Mouse (Mus musculus) left cerebral cortex, postnatal 10 days (tissue): ENCODE measurements at regions not wholly inside any gene's neighbourhood (a gene's known extent, or its start where the extent isn't known, plus 50 kb on each side); places are given as distances from the start of the nearest gene placed in this dataset.

Experiments
- DNase-seq, 2 experiments: peaks; one replicate each; pipeline ENCODE4 v3.0.0; 2021 to 2022; ENCODE audit warnings: low spot score in 2 of 2, mixed read lengths in 1 of 2; ENCODE audit errors: extremely low spot score in 1 of 2
- intact Hi-C: fragments of 180-260 bp; cut with DNase I; formaldehyde crosslinking; loops from one replicate; pipeline ENCODE4 v1.15.1; 2025

DNA sequence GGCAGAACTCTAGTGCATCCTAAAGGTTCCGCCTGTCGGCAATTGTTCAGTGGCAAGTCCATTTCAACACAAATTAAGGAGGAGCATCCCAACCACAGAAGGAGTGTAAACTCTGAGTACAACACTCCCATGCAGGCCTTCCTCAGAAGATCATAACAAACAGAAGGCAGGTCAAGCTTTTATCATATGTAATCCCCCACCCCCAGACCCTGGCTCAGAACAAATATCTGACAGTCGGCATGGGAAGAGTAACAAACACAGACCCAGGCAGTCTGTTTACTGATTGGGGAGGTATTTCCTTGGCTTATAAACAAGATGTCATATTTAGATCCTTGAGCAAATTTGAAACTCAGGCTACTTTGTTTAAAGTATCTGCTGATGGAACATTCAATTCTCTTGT is 174.9 kb upstream of the Rnaseh2b start:
- intact Hi-C loops = no loop called here
- DNase-seq = no peak

GRCm38 (mm10) chr14:62118542-62118953 is 173.8 kb upstream of the Rnaseh2b start:
- DNase-seq = peak in 1 of 2 experiments; percentile 64
- intact Hi-C loops = no loop called here

- no peak for DNase-seq
- intact Hi-C loops = no loop called here
Observed at GRCm38 (mm10) chr14:62128918-62129317, 163.5 kb upstream of the Rnaseh2b start.

- DNase-seq = no peak
- intact Hi-C loops = no loop called here
Observed at GRCm38 (mm10) chr14:62132353-62132816, 160.0 kb upstream of the Rnaseh2b start.

DNA sequence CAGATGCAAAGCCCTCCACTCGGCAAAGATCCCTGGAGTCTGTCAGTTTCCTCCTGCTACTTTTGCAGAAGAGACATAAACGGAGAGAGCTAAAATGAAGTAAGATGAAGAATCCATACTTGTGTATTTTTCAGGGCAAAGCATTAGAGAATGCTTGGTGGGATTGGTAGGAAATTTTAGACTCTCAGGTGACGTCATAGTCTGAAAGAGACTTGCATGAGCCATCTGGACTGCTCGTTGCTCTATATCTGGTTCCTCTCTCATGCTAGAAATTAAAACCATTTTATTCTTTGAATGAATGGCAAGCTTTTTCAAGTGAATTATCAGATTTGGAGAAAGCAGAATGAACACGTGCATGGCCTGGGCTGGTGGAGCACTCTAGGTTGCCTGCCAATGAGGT is 154.4 kb upstream of the Rnaseh2b start:
- intact Hi-C loops = no loop called here
- peak in 1 of 2 experiments; percentile 37 for DNase-seq

DNA sequence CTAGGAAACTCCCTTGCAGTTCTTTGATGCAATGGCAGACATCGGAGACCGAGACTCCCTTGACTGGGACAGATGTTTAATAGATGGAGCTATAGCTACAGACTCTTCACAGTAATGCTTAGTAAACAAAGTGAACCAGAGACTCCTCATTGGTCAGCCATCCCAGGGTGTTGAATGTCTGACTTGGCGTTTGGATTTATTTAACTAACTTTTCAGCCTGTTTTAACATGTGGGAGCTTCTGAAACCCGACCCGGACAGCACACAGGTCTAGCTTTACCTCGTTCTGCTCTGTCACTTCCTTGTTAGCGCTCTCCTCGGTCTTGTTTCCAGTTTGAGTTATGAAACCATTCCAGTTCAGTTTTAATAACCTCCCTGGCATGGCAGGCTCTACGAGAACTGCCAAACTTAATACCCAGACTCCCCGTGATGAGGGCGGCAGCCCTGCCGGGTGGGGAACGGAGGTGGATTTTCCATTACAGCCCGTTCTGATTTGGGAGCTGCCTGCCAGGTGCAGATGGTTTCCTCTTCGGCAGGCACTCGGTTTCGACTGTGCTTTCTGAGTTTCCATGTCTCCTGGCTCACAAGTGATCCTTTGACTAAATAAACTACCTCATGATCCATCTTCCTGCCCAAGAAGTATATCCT is 147.9 kb upstream of the Rnaseh2b start:
- peak in 1 of 2 experiments; percentile 25 for DNase-seq
- intact Hi-C loops = no loop called here

- intact Hi-C loops = no loop called here
- DNase-seq = no peak
Observed at GRCm38 (mm10) chr14:62157038-62157716, 135.2 kb upstream of the Rnaseh2b start.

- DNase-seq = no peak
- intact Hi-C loops = no loop called here
Observed at GRCm38 (mm10) chr14:62159690-62160089, 132.7 kb upstream of the Rnaseh2b start.

GRCm38 (mm10) chr14:62163120-62163796 is 129.1 kb upstream of the Rnaseh2b start:
- intact Hi-C loops = no loop called here
- DNase-seq = peak in 1 of 2 experiments; percentile 35

DNA sequence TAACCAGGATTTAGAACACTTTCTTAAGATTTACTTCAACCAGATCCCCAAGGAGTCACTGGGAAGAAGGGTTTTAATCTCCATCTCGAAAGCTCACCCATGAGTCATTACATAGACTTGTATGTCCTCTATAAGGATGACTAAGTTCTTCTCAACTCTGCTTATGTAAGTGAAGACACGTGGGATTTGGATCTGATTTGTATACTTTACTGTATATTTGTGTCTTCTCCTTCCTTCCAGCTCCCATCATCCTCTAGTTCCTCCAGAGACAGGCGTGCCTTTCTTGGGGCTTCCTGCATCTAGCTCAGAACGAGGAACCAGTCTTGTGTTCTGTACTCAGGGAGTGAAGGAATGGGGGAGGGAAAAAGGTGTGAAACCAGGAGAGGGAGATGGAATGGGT is 127.5 kb upstream of the Rnaseh2b start:
- intact Hi-C loops = no loop called here
- DNase-seq = no peak

GRCm38 (mm10) chr14:62166006-62166405 is 126.4 kb upstream of the Rnaseh2b start:
- intact Hi-C loops = no loop called here
- DNase-seq = peak in 1 of 2 experiments; percentile 34

DNA sequence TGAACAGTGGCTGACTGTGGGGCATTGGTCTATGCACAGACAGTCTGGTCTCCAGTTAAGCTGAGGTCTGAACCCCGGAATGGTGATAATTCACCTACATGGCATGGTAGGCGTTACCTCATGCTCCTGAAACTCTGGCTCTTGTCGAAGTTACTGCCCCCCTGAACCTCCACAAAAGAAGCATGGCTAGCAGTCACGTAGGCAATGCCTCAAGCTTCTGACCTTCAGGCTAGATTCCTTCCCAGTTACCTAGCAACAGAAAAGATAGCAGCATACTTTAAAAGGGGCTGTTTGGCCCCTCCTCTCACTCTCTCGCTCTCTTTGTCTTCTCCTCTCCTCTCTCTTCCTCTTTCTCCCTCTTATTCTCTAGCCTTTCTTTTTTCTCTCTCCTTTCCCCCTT is 125.8 kb upstream of the Rnaseh2b start:
- no peak for DNase-seq
- intact Hi-C loops = no loop called here

GRCm38 (mm10) chr14:62167090-62167489 is 125.3 kb upstream of the Rnaseh2b start:
- intact Hi-C loops = no loop called here
- DNase-seq = peak in 1 of 2 experiments; percentile 67

- DNase-seq = no peak
- intact Hi-C loops = no loop called here
Observed at GRCm38 (mm10) chr14:62168711-62169110, 123.7 kb upstream of the Rnaseh2b start.

DNA sequence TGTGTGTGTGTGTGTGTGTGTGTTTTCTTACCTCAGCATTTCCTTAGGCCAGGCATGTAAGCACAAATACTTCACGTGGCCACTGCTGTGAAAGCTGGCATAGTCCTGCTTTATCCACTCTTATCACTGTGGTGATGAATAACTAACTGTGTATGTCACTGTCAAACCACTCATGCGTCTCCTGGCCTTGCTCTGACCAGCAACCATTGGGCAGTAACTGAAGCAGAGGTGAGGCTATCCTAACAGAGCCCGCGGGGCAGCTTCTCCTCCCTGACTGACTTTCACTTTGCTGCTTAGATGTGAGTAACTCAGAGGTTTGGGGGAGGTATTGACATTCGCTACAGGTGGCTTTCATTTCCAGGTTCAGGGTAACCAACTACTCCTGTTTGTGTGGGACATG is 122.0 kb upstream of the Rnaseh2b start:
- intact Hi-C loops = no loop called here

DNA sequence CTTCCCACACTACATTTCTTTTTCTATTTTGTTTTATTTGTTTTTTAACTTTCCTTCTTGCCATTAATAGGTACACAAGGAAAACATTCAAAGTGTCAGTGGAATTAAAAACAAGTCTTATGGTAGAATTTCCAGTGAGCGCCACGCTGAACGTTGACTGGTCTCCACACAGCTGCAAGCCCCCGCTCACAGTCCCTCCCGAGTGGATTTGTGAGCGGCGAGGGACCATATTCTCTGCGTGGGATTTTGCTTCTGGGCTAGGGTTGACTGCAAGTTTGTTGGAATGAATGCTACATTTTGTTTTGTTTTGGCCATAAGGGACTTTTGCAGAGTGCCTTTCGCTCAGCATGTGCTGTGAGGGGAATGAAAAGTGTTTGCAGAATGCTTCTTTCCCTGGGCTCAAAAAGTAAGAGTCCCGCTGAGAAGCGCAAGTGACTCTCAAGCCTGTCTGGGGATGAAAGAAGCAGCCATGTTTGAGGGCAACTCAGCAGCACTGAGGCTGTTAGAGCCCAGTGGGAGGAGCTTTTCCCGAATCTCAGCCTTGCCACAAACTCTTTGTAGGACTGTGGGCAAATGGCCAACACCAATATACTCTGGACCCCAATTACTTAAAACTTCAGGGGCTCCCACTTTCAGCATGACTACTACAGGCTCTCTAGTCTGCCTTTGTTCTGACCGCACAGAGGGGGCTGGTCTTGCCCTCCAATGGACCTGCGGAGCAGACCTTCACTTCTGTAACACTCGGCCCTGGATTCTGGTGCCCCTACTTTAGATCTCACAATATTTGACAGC is 120.9 kb upstream of the Rnaseh2b start:
- intact Hi-C loops = no loop called here
- no peak for DNase-seq

More for the DNA sequence above, 122.0 kb upstream of the Rnaseh2b start:
- no peak for DNase-seq

DNA sequence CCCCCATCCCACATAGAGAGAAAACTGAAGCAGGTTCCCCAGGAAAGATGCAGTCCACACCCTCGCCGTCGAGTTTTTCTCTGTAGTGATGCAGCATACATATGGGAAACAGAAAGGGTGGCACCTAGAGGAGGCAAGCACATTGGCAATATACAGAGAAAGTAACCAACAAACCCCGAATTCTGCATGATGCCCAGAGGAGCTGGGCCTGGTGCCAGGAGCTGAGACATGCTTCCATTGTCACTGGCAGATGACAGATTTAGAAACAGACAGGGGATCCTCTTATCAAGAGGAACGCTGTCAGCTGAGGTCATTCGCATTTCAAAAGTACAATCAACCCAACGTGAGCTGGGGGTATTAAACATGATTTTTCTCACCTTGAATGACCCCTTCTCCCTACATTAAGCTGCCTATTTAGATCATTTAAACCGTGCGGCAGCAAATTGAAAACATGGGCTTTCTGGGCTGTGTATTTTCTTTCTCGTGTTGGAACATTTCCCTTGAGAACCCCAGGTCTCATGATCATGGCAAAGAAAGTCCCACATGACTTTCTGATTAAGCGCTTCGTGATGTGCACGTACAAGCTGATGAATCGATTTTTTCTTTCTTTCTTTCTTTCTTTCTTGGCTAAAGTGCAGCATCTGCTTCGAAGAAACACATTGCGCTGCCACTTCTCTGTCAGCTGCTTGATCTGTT is 118.4 kb upstream of the Rnaseh2b start:
- intact Hi-C loops = no loop called here

GRCm38 (mm10) chr14:62175384-62176048 is 116.9 kb upstream of the Rnaseh2b start:
- intact Hi-C loops = no loop called here

More for the DNA sequence above, 118.4 kb upstream of the Rnaseh2b start:
- DNase-seq = peak; percentile 60 to 77

More at GRCm38 (mm10) chr14:62175384-62176048, 116.9 kb upstream of the Rnaseh2b start:
- peak in 1 of 2 experiments; percentile 36 for DNase-seq
